Mouse (Mus musculus) olfactory bulb, adult 2 months (tissue): ENCODE data around the gene Rasgef1b. TPM values are rescaled to one million over a fixed set of nuclear protein-coding genes. Genes with fewer than 3 reads are reported as not detected.
A peak's percentile ranks its signal among the peaks of the same experiment; 100 is the strongest.

Experiments
- H3K27ac ChIP-seq: fragments of 200-500 bp; 2 replicates; pipeline ENCODE4 v1.5.1; 2012; ENCODE audit warnings: low read depth, low read length; ENCODE audit not compliant: insufficient read depth
- H3K4me1 ChIP-seq: fragments of 200-500 bp; 2 replicates; pipeline ENCODE4 v1.6.1; 2012; ENCODE audit warnings: low read length; ENCODE audit not compliant: control insufficient read depth, insufficient read depth
- H3K4me3 ChIP-seq: fragments of 200-500 bp; 2 replicates; pipeline ENCODE4 v1.5.1; 2012; ENCODE audit warnings: mild to moderate bottlenecking, low read depth, low read length, moderate library complexity; ENCODE audit not compliant: insufficient read depth
- CTCF ChIP-seq: fragments of 200-500 bp; IDR thresholded peaks from 2 replicates; pipeline ENCODE4 v1.5.1; 2012; ENCODE audit warnings: low read depth, mild to moderate bottlenecking, low read length, moderate library complexity; ENCODE audit not compliant: insufficient read depth
- POLR2A ChIP-seq: fragments of 200-500 bp; IDR thresholded peaks from 2 replicates; pipeline ENCODE4 v1.6.1; 2012; ENCODE audit warnings: mild to moderate bottlenecking, low read depth, low read length, moderate library complexity; ENCODE audit not compliant: insufficient read depth
- WGBS: fragments of 180-500 bp; shearing (Covaris S2); methylation state at CpG from one replicate; pipeline ENCODE4 v1.1.7; 2018; 5-methylcytosine and 5-hydroxymethylcytosine counted together
- polyA plus RNA-seq: library from polyadenylated mRNA; stranded (reverse); fragments of >200 nt; gene quantifications from 2 replicates; pipeline ENCODE4 v1.2.4, GENCODE M21; 2012; ENCODE audit warnings: low replicate concordance; ENCODE audit not compliant: missing spikeins, insufficient read depth, insufficient read length

Gene Rasgef1b
- polyA plus RNA-seq, 1 experiment, result not detected

GRCm38 (mm10) chr5:99387185-99387981 is 341.5 kb downstream of the Rasgef1b start:
- peak overlapping the region; percentile 38 for H3K27ac ChIP-seq
- TF ChIP-seq POLR2A, result no peak
- no peak for TF ChIP-seq CTCF
- 53% methylated on average over 17 of the region's 17 CpGs for WGBS

GRCm38 (mm10) chr5:99386246-99386845 is 342.5 kb downstream of the Rasgef1b start:
- TF ChIP-seq POLR2A, result no peak
- no peak for TF ChIP-seq CTCF
- WGBS, result 26% methylated on average over 14 of the region's 14 CpGs
- Histone ChIP-seq H3K27ac (peak overlapping the region; percentile 38), H3K4me1 (peaks cover 34% of the 10 kb centered on the region), H3K4me3 (no peak overlapping the region)

More at GRCm38 (mm10) chr5:99387185-99387981, 341.5 kb downstream of the Rasgef1b start:
- Histone ChIP-seq H3K4me3 (no peak overlapping the region), H3K4me1 (peaks cover 34% of the 10 kb centered on the region)

- TF ChIP-seq POLR2A (no peak), CTCF (no peak)
- peak overlapping the region; percentile 52; the same call in 1 of the 2 replicates for H3K27ac ChIP-seq
- H3K4me3 ChIP-seq, result no peak overlapping the region
- WGBS, result 85% methylated on average over 8 of the region's 8 CpGs
- peaks cover 36% of the 10 kb centered on the region for H3K4me1 ChIP-seq
Observed at GRCm38 (mm10) chr5:99385737-99386136, 343.1 kb downstream of the Rasgef1b start.

DNA sequence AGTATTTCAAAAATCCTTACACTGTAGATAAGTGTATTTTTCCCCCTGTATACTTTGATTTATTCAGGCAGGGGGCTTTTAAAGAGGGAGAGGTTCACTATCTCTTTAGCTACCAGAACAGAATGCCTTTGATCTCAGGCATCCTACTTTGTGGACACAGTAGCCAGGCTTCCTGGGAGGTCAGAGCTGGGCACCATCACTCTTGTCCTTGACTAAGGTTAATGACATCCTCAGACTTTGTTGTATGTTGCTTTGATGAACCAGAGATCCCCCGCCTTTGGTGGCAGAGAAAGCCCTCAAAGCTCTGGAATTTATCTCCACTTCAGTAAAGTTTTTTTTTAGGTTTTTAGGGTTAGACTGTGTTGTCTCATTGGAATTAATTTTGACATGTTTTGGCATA is 343.8 kb downstream of the Rasgef1b start:
- Histone ChIP-seq H3K27ac (no peak overlapping the region), H3K4me3 (no peak overlapping the region), H3K4me1 (peaks cover 42% of the 10 kb centered on the region)
- 95% methylated on average over 1 of the region's 1 CpGs for WGBS
- TF ChIP-seq CTCF (no peak), POLR2A (no peak)

DNA sequence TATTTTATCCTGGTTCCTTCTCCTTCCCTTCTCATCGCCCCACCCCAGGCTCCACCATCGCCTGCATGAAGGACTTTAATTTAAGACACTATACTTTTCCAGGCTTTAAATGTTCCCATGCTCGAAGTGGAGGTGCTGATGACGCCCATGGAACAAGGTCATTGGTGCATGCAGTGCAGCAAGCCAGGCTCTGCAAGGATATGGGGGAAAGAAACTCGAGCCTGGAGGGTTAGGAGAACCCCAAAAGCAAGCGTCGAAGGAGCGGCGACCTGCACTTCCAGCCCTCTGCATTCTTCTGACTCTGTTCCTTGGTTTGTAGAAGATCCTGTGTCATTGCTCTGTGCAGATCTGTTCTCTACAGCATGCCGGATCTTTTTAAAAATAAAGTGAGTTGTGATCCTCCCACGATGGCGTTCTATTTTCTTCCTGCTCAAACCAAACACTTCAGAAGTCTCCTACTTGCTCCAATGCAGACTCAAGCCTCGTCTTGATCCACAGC is 345.0 kb downstream of the Rasgef1b start:
- H3K4me3 ChIP-seq, result no peak overlapping the region
- peaks cover 47% of the 10 kb centered on the region for H3K4me1 ChIP-seq
- H3K27ac ChIP-seq, result 0 out of 2 replicates have a peak overlapping the region, but pooled peaks have one; percentile 16
- WGBS, result 45% methylated on average over 13 of the region's 13 CpGs
- TF ChIP-seq POLR2A (no peak), CTCF (no peak)

GRCm38 (mm10) chr5:99382786-99383185 is 346.1 kb downstream of the Rasgef1b start:
- TF ChIP-seq POLR2A (no peak), CTCF (no peak)
- 89% methylated on average over 5 of the region's 5 CpGs for WGBS
- H3K4me3 ChIP-seq, result no peak overlapping the region
- peaks cover 38% of the 10 kb centered on the region for H3K4me1 ChIP-seq
- H3K27ac ChIP-seq, result no peak overlapping the region

DNA sequence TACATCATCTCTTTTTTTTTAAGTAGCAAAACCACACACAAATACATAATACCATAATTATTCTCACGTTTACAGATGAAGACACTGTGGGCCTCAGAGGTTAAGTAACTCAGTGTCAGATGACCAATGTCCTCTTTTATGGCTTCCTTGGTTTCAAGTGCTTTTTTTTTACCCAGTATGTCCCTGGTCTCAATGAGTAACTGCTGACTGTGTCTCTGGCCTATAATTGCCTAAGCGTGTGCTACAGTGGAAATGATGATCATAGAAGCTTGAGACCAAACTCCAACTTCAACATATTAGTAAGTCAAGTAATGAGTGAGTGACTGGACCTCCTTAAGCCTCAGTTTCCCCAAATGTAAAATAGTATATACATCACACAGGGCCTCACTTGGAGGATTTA is 347.2 kb downstream of the Rasgef1b start:
- Histone ChIP-seq H3K4me1 (peaks cover 30% of the 10 kb centered on the region), H3K4me3 (no peak overlapping the region), H3K27ac (no peak overlapping the region)
- 96% methylated on average over 2 of the region's 2 CpGs for WGBS
- no peak for TF ChIP-seq CTCF
- TF ChIP-seq POLR2A, result no peak

GRCm38 (mm10) chr5:99380882-99381281 is 348.0 kb downstream of the Rasgef1b start:
- Histone ChIP-seq H3K27ac (no peak overlapping the region), H3K4me3 (no peak overlapping the region), H3K4me1 (peaks cover 26% of the 10 kb centered on the region)
- 95% methylated on average over 9 of the region's 9 CpGs for WGBS
- TF ChIP-seq CTCF (no peak), POLR2A (no peak)

- TF ChIP-seq POLR2A (no peak), CTCF (no peak)
- Histone ChIP-seq H3K27ac (no peak overlapping the region), H3K4me3 (no peak overlapping the region), H3K4me1 (peaks cover 26% of the 10 kb centered on the region)
- 36% methylated on average over 12 of the region's 12 CpGs for WGBS
Observed at GRCm38 (mm10) chr5:99380166-99380565, 348.7 kb downstream of the Rasgef1b start.
